Mouse (Mus musculus): ENCODE data around the gene Efhc2. TPM values are rescaled to one million over a fixed set of nuclear protein-coding genes. Genes with fewer than 3 reads are reported as not detected.

Gene Efhc2
- total and polyA plus RNA-seq, 2 experiments from 2014 or later = 1.8 to 3.3 TPM

- DNase-seq (ENCODE audit: low spot score) (no peak), ATAC-seq (no peak)
- no peaks in the 10 kb centered on the region for H3K4me1 ChIP-seq (ENCODE audit: insufficient read depth, low read length)
- H3K9me3 ChIP-seq (ENCODE audit: low read length) = no peaks in the 10 kb centered on the region
- no peak overlapping the region for H3K4me2 ChIP-seq (ENCODE audit: low read depth, low read length)
- no peak overlapping the region for H3K27ac ChIP-seq
- no peak for TF ChIP-seq CTCF (IDR thresholded peaks at IDR 0.05; ENCODE audit: low read depth)
- H3K36me3 ChIP-seq (ENCODE audit: insufficient read depth, low read length) = no peaks in the 10 kb centered on the region
- H3K9ac ChIP-seq (replicated peaks; ENCODE audit: low read length) = no peak overlapping the region
- no peaks in the 10 kb centered on the region for H3K27me3 ChIP-seq (ENCODE audit: insufficient read depth, low read length)
- H3K4me3 ChIP-seq (ENCODE audit: low read length) = no peak overlapping the region
- WGBS = 77% methylated on average over 3 of the region's 3 CpGs
Measured at GRCm38 (mm10) chrX:17175748-17176147, 143.4 kb downstream of the Efhc2 start.

DNA sequence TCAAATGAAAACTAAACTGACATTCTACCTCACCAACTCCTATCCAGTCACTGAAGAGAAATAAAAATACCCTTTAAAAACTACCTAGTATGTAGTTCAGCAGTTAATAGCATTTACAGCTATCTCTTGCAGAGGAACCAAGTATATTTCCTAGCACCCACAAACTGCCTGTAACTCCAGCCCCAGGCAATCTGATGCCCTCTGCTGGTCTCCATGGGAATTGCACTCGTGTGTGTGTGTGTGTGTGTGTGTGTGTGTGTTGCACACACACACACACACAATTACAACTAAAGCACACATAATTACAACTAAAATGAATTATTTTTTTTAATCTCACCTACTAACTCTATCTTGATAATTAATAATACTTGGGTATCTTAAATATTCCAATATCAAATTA is 153.5 kb downstream of the Efhc2 start:
- H3K27me3 ChIP-seq (ENCODE audit: insufficient read depth, low read length) = no peaks in the 10 kb centered on the region
- H3K9me3 ChIP-seq (ENCODE audit: low read length) = no peaks in the 10 kb centered on the region
- H3K4me2 ChIP-seq (ENCODE audit: low read depth, low read length) = no peak overlapping the region
- no peak for ATAC-seq
- no peak for DNase-seq (ENCODE audit: low spot score)
- WGBS = 35% methylated on average over 1 of the region's 1 CpGs
- H3K4me1 ChIP-seq (ENCODE audit: insufficient read depth, low read length) = no peaks in the 10 kb centered on the region
- no peak overlapping the region for H3K9ac ChIP-seq (replicated peaks; ENCODE audit: low read length)
- no peak overlapping the region for H3K4me3 ChIP-seq (ENCODE audit: low read length)
- no peak overlapping the region for H3K27ac ChIP-seq
- TF ChIP-seq CTCF (IDR thresholded peaks at IDR 0.05; ENCODE audit: low read depth) = no peak
- no peaks in the 10 kb centered on the region for H3K36me3 ChIP-seq (ENCODE audit: insufficient read depth, low read length)

Measured in hindbrain, postnatal 0 days (tissue).